Mouse (Mus musculus) stomach, embryonic 15.5 days (tissue): ENCODE data around the gene Art4. TPM values are rescaled to one million over a fixed set of nuclear protein-coding genes. Genes with fewer than 3 reads are reported as not detected.

Experiments used
- ATAC-seq: fragments of 200-750 bp; cut with Nextera tagmentation; 2 replicates; pipeline ENCODE4 v1.8.0; 2017; ENCODE audit warnings: low read depth, moderate number of reproducible peaks, moderate TSS enrichment; ENCODE audit not compliant: insufficient read depth, low FRiP score
- H3K27ac ChIP-seq: fragments of 300-500 bp; sonication (generic); 2 replicates; pipeline ENCODE4 v1.5.1; 2015; ENCODE audit warnings: mild to moderate bottlenecking, inconsistent platforms
- H3K27me3 ChIP-seq: fragments of 300-500 bp; sonication (generic); replicated peaks from 2 replicates; pipeline ENCODE4 v1.6.1; 2015; ENCODE audit warnings: inconsistent platforms
- H3K36me3 ChIP-seq: fragments of 300-500 bp; sonication (generic); 2 replicates; pipeline ENCODE4 v1.6.1; 2015; ENCODE audit warnings: inconsistent platforms
- H3K4me1 ChIP-seq: fragments of 300-500 bp; sonication (generic); 2 replicates; pipeline ENCODE4 v1.6.1; 2015; ENCODE audit warnings: inconsistent platforms
- H3K4me2 ChIP-seq: fragments of 300-500 bp; sonication (generic); 2 replicates; pipeline ENCODE4 v1.6.1; 2015; ENCODE audit warnings: mild to moderate bottlenecking, inconsistent platforms
- H3K4me3 ChIP-seq: fragments of 300-500 bp; sonication (generic); replicated peaks from 2 replicates; pipeline ENCODE4 v1.5.1; 2015; ENCODE audit warnings: inconsistent platforms
- H3K9ac ChIP-seq: fragments of 300-500 bp; sonication (generic); 2 replicates; pipeline ENCODE4 v1.6.1; 2015; ENCODE audit warnings: inconsistent platforms
- H3K9me3 ChIP-seq: fragments of 300-500 bp; sonication (generic); 2 replicates; pipeline ENCODE4 v1.6.1; 2016; ENCODE audit warnings: inconsistent platforms
- WGBS: fragments of 180-500 bp; shearing (Covaris S2); methylation state at CpG from one replicate; pipeline ENCODE4 v1.1.7; 2015; 5-methylcytosine and 5-hydroxymethylcytosine counted together
- polyA plus RNA-seq: library from polyadenylated mRNA; unstranded; fragments of >200 nt; fragmentation: Nextera tagmentation; extraction: Ambion mirVana; gene quantifications from 2 replicates; pipeline ENCODE4 v1.2.1, GENCODE M21; 2015

Gene Art4
- polyA plus RNA-seq, 1 experiment from 2014 or later: 7.7 TPM

GRCm38 (mm10) chr6:136861020-136861419 lies 3.5 kb upstream of the Art4 start:
- Histone ChIP-seq H3K4me1 (peaks cover 14% of the 10 kb centered on the region), H3K4me3 (no peak overlapping the region), H3K36me3 (no peaks in the 10 kb centered on the region), H3K27ac (0 out of 2 replicates have a peak overlapping the region, but pooled peaks have one; percentile 26), H3K9ac (no peak overlapping the region), H3K27me3 (no peaks in the 10 kb centered on the region), H3K9me3 (no peaks in the 10 kb centered on the region), H3K4me2 (no peak overlapping the region)
- 34% methylated on average over 9 of the region's 9 CpGs for WGBS
- ATAC-seq: no peak

GRCm38 (mm10) chr6:136858420-136858819 lies 887 bp upstream of the Art4 start:
- no peak overlapping the region for H3K9ac ChIP-seq
- no peaks in the 10 kb centered on the region for H3K36me3 ChIP-seq
- no peak overlapping the region for H3K4me2 ChIP-seq
- H3K9me3 ChIP-seq: no peaks in the 10 kb centered on the region
- H3K27ac ChIP-seq: 0 out of 2 replicates have a peak overlapping the region, but pooled peaks have one; percentile 84
- H3K27me3 ChIP-seq: no peaks in the 10 kb centered on the region
- H3K4me3 ChIP-seq: no peak overlapping the region
- ATAC-seq: no peak
- 55% methylated on average over 8 of the region's 8 CpGs for WGBS
- peaks cover 18% of the 10 kb centered on the region for H3K4me1 ChIP-seq

- H3K4me1 ChIP-seq: peaks cover 18% of the 10 kb centered on the region
- peak overlapping the region; percentile 45 for H3K4me2 ChIP-seq
- no peak overlapping the region for H3K9ac ChIP-seq
- ATAC-seq: peak; percentile 54; the same call in 1 of the 2 replicates
- no peaks in the 10 kb centered on the region for H3K9me3 ChIP-seq
- WGBS: 8% methylated on average over 11 of the region's 11 CpGs
- H3K27ac ChIP-seq: peak overlapping the region; percentile 84
- peak overlapping the region; percentile 24; the same call in 1 of the 2 replicates for H3K4me3 ChIP-seq
- H3K27me3 ChIP-seq: no peaks in the 10 kb centered on the region
- no peaks in the 10 kb centered on the region for H3K36me3 ChIP-seq
Measured at GRCm38 (mm10) chr6:136857873-136858260, 334 bp upstream of the Art4 start.

DNA sequence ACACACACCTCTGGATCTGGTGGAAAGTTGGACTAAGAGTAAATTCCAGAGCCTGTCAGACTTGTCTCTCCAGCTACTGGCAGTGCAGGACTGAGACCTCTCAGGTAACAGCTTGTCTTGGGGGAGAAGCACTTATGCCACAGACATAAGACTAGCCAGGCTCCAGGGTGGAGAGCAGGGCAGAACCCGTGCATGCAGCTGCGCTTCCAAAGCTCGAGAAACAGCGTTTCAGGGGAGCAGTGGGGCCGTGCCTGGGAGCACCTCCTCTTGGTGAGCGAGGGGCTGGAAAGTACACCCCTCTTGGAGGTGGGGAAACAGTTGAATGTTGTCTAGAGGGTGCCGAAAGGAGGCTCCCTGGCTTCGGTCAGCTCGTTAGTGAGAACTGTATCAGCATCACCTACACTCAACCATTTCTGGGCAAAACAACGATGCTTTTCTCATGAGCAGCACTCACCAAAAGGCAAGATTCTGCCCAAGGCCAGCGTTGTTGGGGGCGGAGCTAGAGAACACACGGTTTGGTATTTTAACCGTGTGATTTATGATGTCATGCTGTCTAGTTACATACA lies 1.4 kb downstream of the Art4 start:
- H3K9me3 ChIP-seq: no peaks in the 10 kb centered on the region
- 0 out of 2 replicates have a peak overlapping the region, but pooled peaks have one; percentile 7 for H3K9ac ChIP-seq
- peaks cover 18% of the 10 kb centered on the region for H3K4me1 ChIP-seq
- H3K27me3 ChIP-seq: no peaks in the 10 kb centered on the region
- H3K4me3 ChIP-seq: peak overlapping the region; percentile 30
- peak overlapping the region; percentile 38 for H3K4me2 ChIP-seq
- peak overlapping the region; percentile 88 for H3K27ac ChIP-seq
- peak; percentile 6; the same call in 1 of the 2 replicates for ATAC-seq
- WGBS: 37% methylated on average over 14 of the region's 14 CpGs
- no peaks in the 10 kb centered on the region for H3K36me3 ChIP-seq

DNA sequence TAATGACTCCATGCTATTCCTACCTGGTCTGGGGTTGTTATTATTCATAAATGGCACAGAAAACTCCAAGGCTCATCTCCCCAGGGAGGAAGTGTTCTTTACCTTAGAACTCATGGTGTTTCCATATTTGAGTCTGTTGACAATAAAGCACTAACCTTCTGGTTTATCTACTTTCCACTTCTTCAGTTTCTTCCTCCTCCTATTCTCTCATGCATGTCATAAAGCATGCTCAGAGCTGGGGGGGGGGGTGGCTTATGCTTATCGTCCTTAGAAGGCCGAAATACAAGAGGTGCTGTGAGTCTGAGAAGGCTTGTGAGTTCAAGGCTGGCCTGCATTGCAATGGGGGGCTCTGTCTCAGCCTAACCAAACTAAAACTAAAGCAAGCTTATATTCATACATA lies 2.4 kb downstream of the Art4 start:
- Histone ChIP-seq H3K9me3 (no peaks in the 10 kb centered on the region), H3K27me3 (no peaks in the 10 kb centered on the region), H3K4me3 (no peak overlapping the region), H3K27ac (peak overlapping the region; percentile 88), H3K36me3 (no peaks in the 10 kb centered on the region), H3K4me1 (peaks cover 18% of the 10 kb centered on the region), H3K9ac (no peak overlapping the region), H3K4me2 (no peak overlapping the region)
- WGBS: 71% methylated on average over 2 of the region's 2 CpGs
- ATAC-seq: no peak

DNA sequence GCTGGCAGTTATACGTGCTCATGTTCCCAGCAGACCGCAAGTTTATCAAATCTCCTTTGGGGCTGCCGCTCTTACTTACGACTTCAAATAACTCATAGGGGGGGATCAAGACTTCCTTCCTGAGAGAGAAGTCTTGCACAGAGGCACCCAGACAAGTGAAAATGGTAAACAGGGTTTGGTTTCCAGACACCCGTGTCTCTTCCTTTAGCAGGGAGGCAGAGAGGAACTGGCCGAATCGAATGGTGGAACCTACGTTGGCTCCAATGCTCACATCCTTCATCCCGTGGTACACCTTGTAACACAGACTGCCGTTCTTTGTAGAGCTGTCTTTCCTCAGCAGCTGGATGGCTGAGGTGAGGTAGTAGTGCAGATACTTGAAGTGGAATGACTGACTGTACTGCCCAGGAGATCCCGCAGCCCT lies 3.2 kb downstream of the Art4 start:
- H3K4me2 ChIP-seq: no peak overlapping the region
- no peak for ATAC-seq
- H3K4me1 ChIP-seq: peaks cover 18% of the 10 kb centered on the region
- no peak overlapping the region for H3K27ac ChIP-seq
- no peak overlapping the region for H3K4me3 ChIP-seq
- H3K9me3 ChIP-seq: no peaks in the 10 kb centered on the region
- no peaks in the 10 kb centered on the region for H3K27me3 ChIP-seq
- H3K9ac ChIP-seq: no peak overlapping the region
- 73% methylated on average over 11 of the region's 11 CpGs for WGBS
- H3K36me3 ChIP-seq: no peaks in the 10 kb centered on the region

DNA sequence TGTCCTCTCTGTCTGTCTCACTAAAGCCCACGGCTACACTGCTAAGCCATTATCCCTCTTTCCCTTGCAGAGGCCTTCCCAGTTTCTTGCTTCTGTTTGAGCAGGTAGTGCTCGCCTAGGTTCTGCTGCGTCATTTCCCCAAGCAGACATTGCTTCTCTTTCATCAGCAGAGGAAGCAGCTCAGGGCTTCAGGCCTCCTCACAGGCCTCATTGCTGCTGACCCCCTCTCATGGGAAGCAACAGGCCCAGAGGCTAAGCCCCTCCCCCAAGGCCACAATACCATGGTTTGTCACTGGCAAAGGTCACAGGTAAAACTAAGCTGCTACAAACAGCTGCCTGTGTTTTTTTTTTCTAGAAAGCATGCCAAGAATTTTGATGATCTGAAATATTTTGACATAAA lies 4.8 kb downstream of the Art4 start:
- Histone ChIP-seq H3K9ac (no peak overlapping the region), H3K36me3 (no peaks in the 10 kb centered on the region), H3K27ac (peak overlapping the region; percentile 31; the same call in 1 of the 2 replicates), H3K27me3 (no peaks in the 10 kb centered on the region), H3K4me3 (no peak overlapping the region), H3K9me3 (no peaks in the 10 kb centered on the region), H3K4me1 (peaks cover 18% of the 10 kb centered on the region), H3K4me2 (no peak overlapping the region)
- WGBS: 50% methylated on average over 3 of the region's 3 CpGs
- no peak for ATAC-seq

DNA sequence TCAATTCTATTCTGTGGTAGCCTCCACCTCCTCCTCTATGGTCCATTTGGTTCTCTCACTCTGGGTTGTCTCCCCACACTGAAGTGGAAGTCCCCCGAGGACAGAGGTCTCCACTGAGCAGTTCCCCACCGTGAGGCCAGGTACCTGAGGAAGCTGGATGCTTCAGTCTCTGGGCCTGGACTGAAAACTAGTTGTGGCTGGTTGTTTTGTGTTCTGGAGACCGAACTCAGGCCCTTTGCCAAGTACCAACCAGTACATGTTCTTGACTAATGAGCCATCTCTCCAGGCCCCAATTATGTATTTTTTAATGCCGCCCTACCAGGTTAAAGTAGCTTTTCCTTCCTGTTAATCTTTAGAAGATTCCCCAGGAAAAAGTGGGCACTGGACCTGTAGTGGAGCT lies 5.2 kb downstream of the Art4 start:
- H3K27me3 ChIP-seq: no peaks in the 10 kb centered on the region
- peaks cover 14% of the 10 kb centered on the region for H3K4me1 ChIP-seq
- H3K9ac ChIP-seq: no peak overlapping the region
- no peak for ATAC-seq
- no peaks in the 10 kb centered on the region for H3K36me3 ChIP-seq
- H3K4me3 ChIP-seq: no peak overlapping the region
- H3K27ac ChIP-seq: peak overlapping the region; percentile 31
- H3K9me3 ChIP-seq: no peaks in the 10 kb centered on the region
- 79% methylated on average over 4 of the region's 4 CpGs for WGBS
- no peak overlapping the region for H3K4me2 ChIP-seq

DNA sequence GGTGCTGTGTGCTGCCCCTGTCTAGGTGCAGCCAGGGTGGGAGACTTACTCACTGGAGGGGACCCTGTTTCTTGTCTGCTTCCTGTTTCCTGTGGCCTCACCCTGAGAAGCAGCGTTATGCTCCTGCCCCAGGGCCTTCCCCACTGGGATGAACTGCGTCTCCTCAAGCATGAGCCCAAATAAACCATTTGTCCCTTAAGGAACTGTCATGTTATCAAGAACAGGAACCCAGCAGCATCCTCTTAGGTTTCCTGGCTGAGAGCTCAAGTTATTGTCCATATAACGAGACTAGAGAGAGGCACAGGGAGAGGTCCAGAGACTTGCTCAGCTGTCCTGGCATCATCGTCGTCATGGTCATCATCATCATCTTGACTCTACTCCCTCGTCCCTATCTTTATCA lies 7.3 kb downstream of the Art4 start:
- H3K4me3 ChIP-seq: no peak overlapping the region
- H3K27me3 ChIP-seq: no peaks in the 10 kb centered on the region
- no peak overlapping the region for H3K27ac ChIP-seq
- no peak overlapping the region for H3K4me2 ChIP-seq
- no peak overlapping the region for H3K9ac ChIP-seq
- ATAC-seq: no peak
- no peaks in the 10 kb centered on the region for H3K9me3 ChIP-seq
- H3K4me1 ChIP-seq: 0 out of 2 replicates have a peak, but pooled peaks cover under 1% of the 10 kb centered on the region
- no peaks in the 10 kb centered on the region for H3K36me3 ChIP-seq
- WGBS: 73% methylated on average over 6 of the region's 6 CpGs

DNA sequence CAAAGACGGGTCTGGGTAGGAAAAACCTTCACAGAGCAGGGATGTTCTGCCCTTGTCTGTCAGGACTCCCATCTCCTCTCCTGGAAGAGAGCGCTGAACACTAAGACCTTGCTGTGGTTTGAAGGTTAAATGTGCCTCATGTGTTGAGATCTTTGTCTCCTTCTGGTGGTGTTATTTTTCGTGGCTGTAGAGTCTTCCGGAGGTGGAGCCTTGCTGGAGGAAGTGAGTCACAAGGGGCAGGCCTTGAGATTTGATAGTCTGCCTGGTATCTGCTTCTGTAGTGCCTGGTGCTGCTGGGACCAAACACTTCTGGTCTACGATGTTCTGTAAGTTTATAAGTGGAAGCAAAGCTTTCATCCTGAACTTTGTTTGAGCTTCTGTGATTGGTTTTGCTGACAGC lies 8.6 kb downstream of the Art4 start:
- no peak overlapping the region for H3K27ac ChIP-seq
- no peaks in the 10 kb centered on the region for H3K36me3 ChIP-seq
- 85% methylated on average over 5 of the region's 5 CpGs for WGBS
- no peak overlapping the region for H3K4me2 ChIP-seq
- H3K4me3 ChIP-seq: no peak overlapping the region
- no peak overlapping the region for H3K9ac ChIP-seq
- no peak for ATAC-seq
- no peaks in the 10 kb centered on the region for H3K27me3 ChIP-seq
- no peaks in the 10 kb centered on the region for H3K4me1 ChIP-seq
- H3K9me3 ChIP-seq: no peaks in the 10 kb centered on the region

GRCm38 (mm10) chr6:136848399-136848798 lies 9.1 kb downstream of the Art4 start:
- WGBS: 81% methylated on average over 8 of the region's 8 CpGs
- Histone ChIP-seq H3K27me3 (no peaks in the 10 kb centered on the region), H3K36me3 (no peaks in the 10 kb centered on the region), H3K4me3 (no peak overlapping the region), H3K4me1 (no peaks in the 10 kb centered on the region), H3K9me3 (no peaks in the 10 kb centered on the region), H3K27ac (no peak overlapping the region), H3K9ac (no peak overlapping the region), H3K4me2 (no peak overlapping the region)
- ATAC-seq: no peak

DNA sequence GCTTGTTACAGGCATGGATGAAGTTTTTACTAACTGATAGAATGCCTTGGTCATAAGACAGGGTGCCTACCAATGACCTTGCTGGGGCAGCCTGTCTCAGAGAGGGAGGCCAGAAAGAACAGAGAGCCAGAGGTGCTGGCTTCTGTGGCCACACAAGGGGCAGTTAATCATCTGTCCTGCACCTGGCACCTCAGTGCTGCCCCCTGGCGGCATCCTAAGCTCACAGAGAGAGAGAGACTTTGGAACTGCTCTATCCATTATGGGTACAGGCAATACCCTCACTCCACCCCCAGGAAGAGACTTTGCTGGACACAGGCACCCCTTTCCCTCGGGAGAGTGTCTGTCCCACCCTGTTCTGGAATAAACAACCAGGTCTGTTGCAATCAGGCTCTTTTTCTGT lies 9.7 kb downstream of the Art4 start:
- no peak overlapping the region for H3K27ac ChIP-seq
- WGBS: 18% methylated on average over 2 of the region's 2 CpGs
- ATAC-seq: peak; percentile 39; the same call in 1 of the 2 replicates
- H3K27me3 ChIP-seq: no peaks in the 10 kb centered on the region
- no peaks in the 10 kb centered on the region for H3K4me1 ChIP-seq
- H3K9ac ChIP-seq: no peak overlapping the region
- H3K4me3 ChIP-seq: no peak overlapping the region
- no peak overlapping the region for H3K4me2 ChIP-seq
- no peaks in the 10 kb centered on the region for H3K36me3 ChIP-seq
- no peaks in the 10 kb centered on the region for H3K9me3 ChIP-seq

DNA sequence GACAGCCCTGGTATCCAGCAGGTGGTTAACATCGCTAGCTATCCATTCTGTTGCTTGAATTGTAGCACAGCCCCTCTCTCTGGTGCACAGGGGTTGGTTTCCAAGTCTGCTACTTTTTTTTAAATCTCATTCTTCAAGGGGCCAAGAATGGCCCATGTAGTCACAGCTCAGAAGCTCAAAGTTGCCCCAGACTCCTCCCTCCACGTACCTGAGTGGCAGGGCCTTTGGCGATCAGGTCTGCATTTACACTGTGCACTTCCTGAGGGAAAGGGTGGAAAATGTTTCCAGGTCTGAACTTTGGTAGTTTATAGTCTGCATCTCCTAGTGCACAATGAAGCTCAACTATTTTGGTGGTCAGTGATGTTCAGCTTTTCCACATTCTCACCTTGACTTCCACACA lies 10.3 kb downstream of the Art4 start:
- H3K27me3 ChIP-seq: no peaks in the 10 kb centered on the region
- H3K9me3 ChIP-seq: no peaks in the 10 kb centered on the region
- no peak overlapping the region for H3K9ac ChIP-seq
- H3K4me3 ChIP-seq: no peak overlapping the region
- H3K27ac ChIP-seq: no peak overlapping the region
- WGBS: 90% methylated on average over 3 of the region's 3 CpGs
- no peaks in the 10 kb centered on the region for H3K36me3 ChIP-seq
- ATAC-seq: no peak
- no peaks in the 10 kb centered on the region for H3K4me1 ChIP-seq
- no peak overlapping the region for H3K4me2 ChIP-seq
